Mouse (Mus musculus): Measurements from ENCODE around the gene Gmps.
A peak's percentile ranks its signal among the peaks of the same experiment; 100 is the strongest.

- no peak for TF ChIP-seq CTCF (IDR thresholded peaks at IDR 0.05; ENCODE audit: low read depth)
- TF ChIP-seq EP300 (IDR thresholded peaks at IDR 0.05; ENCODE audit: low read depth): peak; percentile 54; the same call in 1 of the 2 replicates
Measured at GRCm38 (mm10) chr3:63964100-63964921, 11.6 kb upstream of the Gmps start, which contains the start of gene Slc33a1.
